Mouse (Mus musculus) embryonic facial prominence, embryonic 13.5 days (tissue): ENCODE measurements around the gene Wdr44. TPM values are rescaled to one million over a fixed set of nuclear protein-coding genes. Genes with fewer than 3 reads are reported as not detected.

Experiments used
- ATAC-seq: fragments of 200-750 bp; cut with Nextera tagmentation; 2 replicates; pipeline ENCODE4 v1.8.0; 2017; ENCODE audit warnings: low read depth; ENCODE audit not compliant: insufficient number of reproducible peaks, insufficient read depth, low FRiP score, low TSS enrichment
- H3K27ac ChIP-seq: fragments of 300-500 bp; sonication (generic); 2 replicates; pipeline ENCODE4 v1.5.1; 2015; ENCODE audit warnings: moderate library complexity, mild to moderate bottlenecking, inconsistent platforms
- H3K27me3 ChIP-seq: fragments of 300-500 bp; sonication (generic); 2 replicates; pipeline ENCODE4 v1.6.1; 2015; ENCODE audit warnings: mild to moderate bottlenecking, inconsistent platforms
- H3K36me3 ChIP-seq: fragments of 300-500 bp; sonication (generic); 2 replicates; pipeline ENCODE4 v1.6.1; 2015; ENCODE audit warnings: mild to moderate bottlenecking, inconsistent platforms
- H3K4me1 ChIP-seq: fragments of 300-500 bp; sonication (generic); 2 replicates; pipeline ENCODE4 v1.6.1; 2015; ENCODE audit warnings: inconsistent platforms
- H3K4me2 ChIP-seq: fragments of 300-500 bp; sonication (generic); 2 replicates; pipeline ENCODE4 v1.6.1; 2015; ENCODE audit warnings: moderate library complexity, mild to moderate bottlenecking, inconsistent platforms
- H3K4me3 ChIP-seq: fragments of 300-500 bp; sonication (generic); 2 replicates; pipeline ENCODE4 v1.5.1; 2015; ENCODE audit warnings: mild to moderate bottlenecking, inconsistent platforms
- H3K9ac ChIP-seq: fragments of 300-500 bp; sonication (generic); 2 replicates; pipeline ENCODE4 v1.6.1; 2015; ENCODE audit warnings: mild to moderate bottlenecking, inconsistent platforms
- H3K9me3 ChIP-seq: fragments of 300-500 bp; sonication (generic); 2 replicates; pipeline ENCODE4 v1.6.1; 2016; ENCODE audit warnings: inconsistent platforms
- WGBS: fragments of 180-500 bp; shearing (Covaris S2); methylation state at CpG from one replicate; pipeline ENCODE4 v1.1.7; 2015; ENCODE audit warnings: mixed read lengths; 5-methylcytosine and 5-hydroxymethylcytosine counted together
- polyA plus RNA-seq: library from polyadenylated mRNA; unstranded; fragments of >200 nt; fragmentation: Nextera tagmentation; extraction: Ambion mirVana; gene quantifications from 2 replicates; pipeline ENCODE4 v1.2.1, GENCODE M21; 2015

The Wdr44 gene
- polyA plus RNA-seq, 1 experiment from 2014 or later, result 9.7 TPM

DNA sequence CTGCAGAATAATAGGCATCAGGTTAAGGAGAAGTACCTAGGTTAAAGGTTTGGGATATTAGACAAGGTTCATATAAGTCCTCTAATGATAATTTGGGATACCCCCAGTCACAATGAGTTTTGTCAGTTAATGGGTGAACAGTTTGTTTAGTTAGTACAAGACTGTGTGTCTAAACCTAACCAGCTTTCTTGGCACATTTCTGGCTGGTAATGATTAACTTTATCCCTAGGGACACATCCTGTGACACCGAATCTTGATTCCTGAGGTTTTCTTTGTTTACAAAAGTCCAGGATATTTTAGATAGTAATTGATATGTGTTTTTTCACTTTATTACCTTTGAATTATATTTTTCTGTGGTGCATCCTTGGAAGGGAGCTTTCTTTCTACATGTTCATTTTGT is 148.1 kb downstream of the Wdr44 start:
- Histone ChIP-seq H3K9ac (no peak overlapping the region), H3K27ac (no peak overlapping the region), H3K27me3 (no peaks in the 10 kb centered on the region), H3K4me1 (no peaks in the 10 kb centered on the region), H3K36me3 (no peaks in the 10 kb centered on the region), H3K4me2 (no peak overlapping the region), H3K9me3 (no peaks in the 10 kb centered on the region), H3K4me3 (no peak overlapping the region)
- no peak for ATAC-seq
- 82% methylated on average over 1 of the region's 1 CpGs for WGBS

Other genes with a start within 250 kb of the Wdr44 start
- not detected in 2 replicates for gene Gm4907, start 189.5 kb downstream of the Wdr44 start, polyA plus RNA-seq